Mouse (Mus musculus) heart, adult 2 months (tissue): Measurements from ENCODE around the gene Trp63. TPM values are rescaled to one million over a fixed set of nuclear protein-coding genes. Genes with fewer than 3 reads are reported as not detected.

ENCODE experiments used
- DNase-seq, 2 experiments: peaks; one replicate each; pipeline ENCODE4 v3.0.0; 2021
- H3K27ac ChIP-seq: fragments of 200-600 bp; 2 replicates; pipeline ENCODE4 v1.8.1; 2022
- H3K27me3 ChIP-seq: fragments of 200-500 bp; 2 replicates; pipeline ENCODE4 v1.6.1; 2012; ENCODE audit warnings: mild to moderate bottlenecking, low read length, inconsistent platforms, mixed read lengths; ENCODE audit not compliant: control insufficient read depth, insufficient read depth
- H3K36me3 ChIP-seq: fragments of 200-500 bp; 2 replicates; pipeline ENCODE4 v1.6.1; 2012; ENCODE audit warnings: low read length, inconsistent platforms; ENCODE audit not compliant: control insufficient read depth, insufficient read depth
- H3K4me1 ChIP-seq: fragments of 200-500 bp; 2 replicates; pipeline ENCODE4 v1.6.1; 2011; ENCODE audit warnings: low read length; ENCODE audit not compliant: control insufficient read depth, insufficient read depth
- H3K4me3 ChIP-seq: fragments of 200-600 bp; 2 replicates; pipeline ENCODE4 v1.8.1; 2022
- H3K79me2 ChIP-seq: fragments of 200-500 bp; replicated peaks from 2 replicates; pipeline ENCODE4 v1.6.1; 2012; ENCODE audit warnings: mild to moderate bottlenecking, inconsistent platforms, low read length, moderate library complexity, mixed read lengths; ENCODE audit not compliant: control insufficient read depth, insufficient read depth
- H3K9ac ChIP-seq: fragments of 200-500 bp; 2 replicates; pipeline ENCODE4 v1.6.1; 2012; ENCODE audit warnings: low read depth, mild to moderate bottlenecking, control low read depth, inconsistent platforms, low read length, mixed read lengths
- CTCF ChIP-seq: fragments of 200-600 bp; IDR thresholded peaks from 2 replicates; pipeline ENCODE4 v1.8.1; 2022; ENCODE audit warnings: antibody characterized with exemption, mild to moderate bottlenecking, moderate library complexity
- EP300 ChIP-seq: fragments of 200-500 bp; IDR thresholded peaks from 2 replicates; pipeline ENCODE4 v1.6.1; 2011; ENCODE audit warnings: low read depth, low read length, control low read depth; ENCODE audit not compliant: insufficient read depth
- POLR2A ChIP-seq: fragments of 200-500 bp; IDR thresholded peaks from 2 replicates; pipeline ENCODE4 v1.6.1; 2011; ENCODE audit warnings: mild to moderate bottlenecking, low read depth, low read length, control low read depth; ENCODE audit not compliant: insufficient read depth
- WGBS: fragments of 180-500 bp; shearing (Covaris S2); methylation state at CpG from one replicate; pipeline ENCODE4 v1.1.7; 2018; 5-methylcytosine and 5-hydroxymethylcytosine counted together
- intact Hi-C: fragments of 180-260 bp; cut with DNase I; formaldehyde crosslinking; loops from one replicate; pipeline ENCODE4 v1.15.1; 2025
- polyA plus RNA-seq: library from polyadenylated mRNA; depleted of rRNA; stranded (reverse); fragments of >200 nt; gene quantifications from 2 replicates; pipeline ENCODE4 v1.2.3, GENCODE M21; 2012
- total RNA-seq, 2 experiments: library from RNA; stranded (reverse); gene quantifications; 2 replicates each; pipeline ENCODE4 v1.2.3; 2021

Trp63 gene
- total and polyA plus RNA-seq, 3 experiments = 0.41 to 1.1 (median 0.63) TPM

DNA sequence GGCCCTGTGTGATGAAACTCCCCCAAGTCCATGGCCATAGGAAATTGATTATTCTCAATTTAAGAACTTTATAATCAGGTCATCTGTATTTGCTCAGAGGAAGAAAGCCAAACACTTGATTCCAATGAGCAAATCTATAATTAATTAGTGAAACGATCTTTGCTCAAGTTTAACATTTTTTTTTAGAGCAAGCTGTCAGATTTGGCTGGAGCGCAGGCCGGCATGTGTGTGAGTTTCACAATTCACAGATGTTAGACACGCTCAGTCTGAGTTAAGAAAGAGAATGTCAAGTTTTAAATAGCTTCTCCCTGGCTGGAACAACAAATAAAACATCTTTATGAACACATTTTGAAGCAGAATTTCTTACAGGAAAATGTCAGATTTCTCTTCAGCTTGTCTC is 1.0 kb upstream of the Trp63 start:
- no peak overlapping the region for H3K27ac ChIP-seq
- H3K4me1 ChIP-seq = no peaks in the 10 kb centered on the region
- no peak overlapping the region for H3K9ac ChIP-seq
- 57% methylated on average over 4 of the region's 4 CpGs for WGBS
- TF ChIP-seq CTCF (no peak), POLR2A (no peak), EP300 (no peak)
- no peaks in the 10 kb centered on the region; the same call in 1 of the 2 replicates for H3K36me3 ChIP-seq
- H3K27me3 ChIP-seq = no peaks in the 10 kb centered on the region
- peak; percentile 19 to 23 for DNase-seq
- no peak overlapping the region for H3K4me3 ChIP-seq
- H3K79me2 ChIP-seq = no peaks in the 10 kb centered on the region
- intact Hi-C loops = loop anchor here (10.0 kb wide), 1 partner anchor 262 kb away; no protein-coding TSS in a partner anchor

DNA sequence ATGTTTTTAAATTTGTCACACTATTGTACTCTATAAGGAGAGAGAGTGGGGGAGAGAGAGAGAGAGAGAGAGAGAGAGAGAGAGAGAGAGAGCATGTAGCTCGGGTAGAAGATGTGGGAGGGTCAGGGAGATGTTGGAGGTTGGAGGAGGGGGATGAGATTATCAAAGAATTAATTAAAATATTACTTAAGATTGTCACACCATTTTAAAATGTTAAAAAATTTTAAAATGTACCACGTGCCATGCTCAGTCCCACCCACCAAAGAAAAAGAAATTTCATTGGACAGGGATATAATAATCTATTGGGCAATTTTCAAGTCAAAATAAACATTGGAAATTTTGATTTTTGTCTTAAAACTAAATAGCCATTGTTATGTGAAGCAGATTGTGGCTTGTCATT is 1.0 kb downstream of the Trp63 start:
- Histone ChIP-seq H3K4me3 (no peak overlapping the region), H3K9ac (no peak overlapping the region), H3K79me2 (no peaks in the 10 kb centered on the region), H3K4me1 (no peaks in the 10 kb centered on the region), H3K36me3 (no peaks in the 10 kb centered on the region; the same call in 1 of the 2 replicates), H3K27me3 (no peaks in the 10 kb centered on the region), H3K27ac (no peak overlapping the region)
- WGBS = 52% methylated on average over 2 of the region's 2 CpGs
- TF ChIP-seq POLR2A = no peak
- no peak for TF ChIP-seq EP300
- TF ChIP-seq CTCF = no peak
- intact Hi-C loops = loop anchor here (10.0 kb wide), 1 partner anchor 260 kb away; no protein-coding TSS in a partner anchor
- DNase-seq = no peak

DNA sequence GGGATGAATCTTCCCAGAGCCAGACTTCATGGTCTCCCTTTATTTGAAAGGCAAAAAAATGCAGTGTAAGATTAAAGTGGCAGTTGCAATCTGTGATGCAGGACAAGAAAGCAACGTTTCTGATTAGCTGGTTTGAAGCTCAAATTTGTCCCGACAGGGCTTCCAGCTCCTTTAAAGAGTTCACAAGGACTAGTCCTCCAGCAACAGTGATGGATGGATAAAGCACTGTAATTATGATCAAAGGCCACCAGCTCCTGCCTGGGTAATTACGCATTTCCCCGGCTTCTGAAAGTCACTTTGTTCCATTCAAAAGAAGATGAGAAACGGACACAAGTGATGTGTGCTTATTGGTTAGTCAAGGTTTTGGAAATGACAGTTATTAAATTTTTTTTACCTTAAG is 7.0 kb downstream of the Trp63 start:
- intact Hi-C loops = no loop called here
- H3K27me3 ChIP-seq = no peaks in the 10 kb centered on the region

DNA sequence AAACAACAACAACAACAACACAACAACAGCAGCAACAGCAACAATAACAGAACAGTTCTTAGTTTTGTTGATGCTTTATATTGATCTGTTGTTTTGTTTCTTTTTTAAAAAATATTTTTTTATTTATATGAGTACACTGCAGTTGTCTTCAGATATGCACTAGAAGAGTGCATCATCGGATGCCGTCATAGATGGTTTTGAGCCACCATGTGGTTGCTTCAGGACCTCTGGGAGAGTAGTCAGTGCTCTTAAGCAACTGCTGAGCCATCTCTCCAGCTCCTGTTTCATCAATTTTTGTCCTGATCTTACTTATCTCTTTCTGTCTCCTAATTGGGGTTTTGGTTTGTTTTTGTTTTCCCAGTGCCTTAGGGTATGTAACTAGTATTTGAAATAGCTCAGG is 17.7 kb downstream of the Trp63 start:
- Histone ChIP-seq H3K36me3 (no peaks in the 10 kb centered on the region), H3K4me3 (no peak overlapping the region), H3K79me2 (no peaks in the 10 kb centered on the region), H3K9ac (no peak overlapping the region), H3K27ac (no peak overlapping the region), H3K27me3 (no peaks in the 10 kb centered on the region), H3K4me1 (no peaks in the 10 kb centered on the region)
- 79% methylated on average over 2 of the region's 2 CpGs for WGBS
- TF ChIP-seq EP300 = no peak
- intact Hi-C loops = no loop called here
- no peak for DNase-seq

More for the DNA sequence above, 7.0 kb downstream of the Trp63 start:
- WGBS = 62% methylated on average over 5 of the region's 5 CpGs
- H3K4me1 ChIP-seq = no peaks in the 10 kb centered on the region
- H3K36me3 ChIP-seq = no peaks in the 10 kb centered on the region
- no peak overlapping the region for H3K9ac ChIP-seq
- no peak for DNase-seq
- H3K79me2 ChIP-seq = no peaks in the 10 kb centered on the region
- no peak overlapping the region for H3K27ac ChIP-seq
- no peak for TF ChIP-seq CTCF
- TF ChIP-seq POLR2A = no peak
- TF ChIP-seq EP300 = no peak
- no peak overlapping the region for H3K4me3 ChIP-seq

DNA sequence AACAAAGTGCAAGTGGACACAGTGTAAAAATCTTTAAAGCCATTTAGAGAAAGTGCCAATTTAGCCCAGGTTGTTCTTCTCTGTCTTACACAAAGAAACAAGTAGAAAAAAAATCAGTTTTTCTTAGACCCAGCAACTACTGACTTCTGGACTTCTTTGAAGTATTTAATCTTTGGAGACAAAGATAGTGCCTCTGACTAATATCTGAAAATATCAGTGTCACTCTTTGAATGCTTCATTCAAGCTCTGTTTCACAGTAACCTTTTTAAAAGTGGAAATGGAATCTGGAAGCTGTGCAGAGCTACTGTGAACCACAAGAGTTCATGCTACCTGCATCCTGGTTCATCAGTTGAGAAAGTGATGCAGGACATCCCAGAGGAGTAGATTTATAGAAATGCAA is 22.7 kb downstream of the Trp63 start:
- intact Hi-C loops = no loop called here
- TF ChIP-seq POLR2A = no peak
- no peak for TF ChIP-seq CTCF
- TF ChIP-seq EP300 = no peak
- H3K27me3 ChIP-seq = no peaks in the 10 kb centered on the region
- H3K27ac ChIP-seq = no peak overlapping the region
- H3K79me2 ChIP-seq = no peaks in the 10 kb centered on the region
- H3K4me3 ChIP-seq = no peak overlapping the region
- DNase-seq = no peak
- H3K4me1 ChIP-seq = no peaks in the 10 kb centered on the region
- H3K9ac ChIP-seq = no peak overlapping the region
- no peaks in the 10 kb centered on the region for H3K36me3 ChIP-seq

DNA sequence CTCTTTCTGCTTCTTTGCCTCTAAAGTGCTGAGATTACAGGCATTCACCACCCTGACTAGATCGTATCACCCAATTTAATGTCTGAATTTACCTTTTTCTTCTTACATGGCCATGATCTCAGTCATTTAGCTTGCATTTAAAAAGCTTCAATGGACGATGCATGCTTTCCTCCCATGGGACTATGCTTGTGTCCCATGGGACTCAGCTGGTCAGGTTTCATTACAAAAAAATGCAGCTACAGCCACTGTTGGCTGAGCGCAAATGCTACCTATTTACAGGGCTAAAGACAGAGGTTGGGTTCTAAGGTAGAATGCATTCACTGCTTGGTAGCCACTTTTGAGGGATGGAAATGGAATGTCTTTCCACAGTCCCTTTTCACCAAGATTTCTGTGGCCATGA is 32.2 kb downstream of the Trp63 start:
- 72% methylated on average over 3 of the region's 3 CpGs for WGBS
- intact Hi-C loops = no loop called here
- Histone ChIP-seq H3K9ac (no peak overlapping the region), H3K4me3 (no peak overlapping the region), H3K27me3 (no peaks in the 10 kb centered on the region), H3K79me2 (no peaks in the 10 kb centered on the region), H3K4me1 (no peaks in the 10 kb centered on the region; the same call in 1 of the 2 replicates), H3K27ac (no peak overlapping the region), H3K36me3 (no peaks in the 10 kb centered on the region)
- DNase-seq = no peak
- TF ChIP-seq EP300 (no peak), CTCF (no peak), POLR2A (no peak)
